Mouse (Mus musculus) brain, embryonic 14.5 days (tissue): Measurements from ENCODE around the gene Sh3d19.

ENCODE experiments used
- CTCF ChIP-seq: fragments of 200-500 bp; IDR thresholded peaks from 2 replicates; pipeline ENCODE4 v1.5.1; 2012; ENCODE audit warnings: inconsistent platforms, mild to moderate bottlenecking, moderate library complexity, borderline replicate concordance; ENCODE audit not compliant: insufficient read depth, insufficient read length; ENCODE audit errors: extremely low read depth
- POLR2A ChIP-seq: fragments of 200-500 bp; IDR thresholded peaks from 2 replicates; pipeline ENCODE4 v1.6.1; 2012; ENCODE audit warnings: mild to moderate bottlenecking, inconsistent platforms, borderline replicate concordance; ENCODE audit not compliant: poor library complexity, insufficient read depth, insufficient read length, severe bottlenecking; ENCODE audit errors: extremely low read depth

DNA sequence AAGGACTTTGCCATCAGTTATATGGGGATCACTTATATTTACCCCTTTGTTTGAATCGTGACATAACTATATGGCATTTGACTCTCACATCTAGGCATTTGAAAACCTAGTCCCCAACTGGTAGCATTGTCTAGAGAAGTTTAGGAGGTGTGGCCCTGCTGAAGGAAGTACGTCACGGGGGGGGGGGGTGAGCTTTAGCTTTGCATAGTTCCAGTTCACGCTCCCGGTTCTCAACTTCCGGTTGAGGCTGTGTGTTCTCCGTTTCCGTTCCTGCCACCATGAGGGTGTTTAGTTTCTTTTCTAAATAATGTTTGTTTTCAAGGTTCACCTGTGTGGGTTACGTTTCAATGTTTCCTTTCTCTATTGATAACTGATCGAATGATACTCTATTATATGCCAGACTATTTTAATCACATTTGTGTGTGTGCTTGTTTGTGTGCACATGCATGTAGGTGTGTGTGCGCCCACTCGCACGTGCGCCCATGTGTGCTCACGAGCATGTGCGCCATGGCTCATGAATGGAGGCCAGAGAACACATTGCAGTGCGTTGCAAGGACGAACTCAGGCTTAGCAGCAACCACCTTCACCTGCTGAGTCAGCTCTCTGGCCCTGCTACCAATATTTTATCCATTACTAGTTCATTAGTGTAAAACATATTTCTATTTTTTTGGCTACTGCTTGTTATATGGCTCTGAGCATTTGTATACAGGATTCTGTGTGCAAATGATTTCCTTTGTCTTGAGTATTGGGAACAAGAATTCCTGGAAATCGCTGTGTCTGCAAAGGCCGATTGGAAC is 54.6 kb downstream of the Sh3d19 start:
- TF ChIP-seq POLR2A (no peak), CTCF (no peak)
